Mouse (Mus musculus): ENCODE results near the gene Enpp7. TPM values are rescaled to one million over a fixed set of nuclear protein-coding genes. Genes with fewer than 3 reads are reported as not detected.

The Enpp7 gene
- polyA plus RNA-seq, 1 experiment: 0.08 TPM

DNA sequence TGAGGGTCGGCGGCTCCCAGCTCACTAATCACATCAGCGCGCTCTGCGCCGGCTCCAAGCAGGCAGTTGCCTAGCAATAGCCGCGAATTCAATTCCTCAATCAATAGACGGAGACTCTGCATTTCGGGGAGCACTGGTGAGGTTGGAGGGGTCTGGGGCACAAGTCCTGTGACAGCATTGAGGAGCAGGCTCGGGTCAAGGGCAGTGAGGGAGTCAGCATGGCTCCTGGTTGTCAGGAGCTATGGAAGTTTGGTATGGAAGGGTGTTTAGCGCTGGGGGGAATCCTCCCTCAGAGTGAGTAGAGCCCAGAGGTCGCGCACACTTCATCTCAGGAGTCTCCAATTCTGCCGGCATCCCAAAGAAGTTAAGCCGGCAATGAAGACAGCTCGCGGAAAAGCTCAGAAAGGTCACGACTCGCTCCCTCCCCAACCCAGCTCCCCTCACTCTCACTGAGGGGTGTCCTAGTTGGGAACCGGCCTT is 47.7 kb downstream of the Enpp7 start:
- no peak for DNase-seq (ENCODE audit: low read depth)

DNA sequence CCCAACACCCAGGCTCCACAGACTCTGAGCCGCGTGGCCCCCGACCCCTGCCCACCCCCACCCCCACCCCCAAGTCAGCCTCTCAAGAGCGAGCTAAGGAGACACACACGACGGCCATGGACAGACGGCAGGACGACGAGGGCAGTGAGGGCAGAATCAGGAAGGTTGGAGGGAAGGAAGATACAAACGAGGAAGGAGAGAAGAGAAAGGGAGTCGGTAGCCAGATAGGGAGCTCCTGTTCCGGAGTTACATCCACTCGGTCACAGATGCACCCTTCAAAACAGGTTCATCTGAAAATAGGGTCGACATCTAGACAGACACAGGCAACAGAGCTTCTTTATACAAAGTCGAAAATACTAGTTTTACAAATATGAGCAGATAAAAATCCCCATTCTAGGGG is 48.5 kb downstream of the Enpp7 start:
- no peak for DNase-seq (ENCODE audit: low read depth)

DNA sequence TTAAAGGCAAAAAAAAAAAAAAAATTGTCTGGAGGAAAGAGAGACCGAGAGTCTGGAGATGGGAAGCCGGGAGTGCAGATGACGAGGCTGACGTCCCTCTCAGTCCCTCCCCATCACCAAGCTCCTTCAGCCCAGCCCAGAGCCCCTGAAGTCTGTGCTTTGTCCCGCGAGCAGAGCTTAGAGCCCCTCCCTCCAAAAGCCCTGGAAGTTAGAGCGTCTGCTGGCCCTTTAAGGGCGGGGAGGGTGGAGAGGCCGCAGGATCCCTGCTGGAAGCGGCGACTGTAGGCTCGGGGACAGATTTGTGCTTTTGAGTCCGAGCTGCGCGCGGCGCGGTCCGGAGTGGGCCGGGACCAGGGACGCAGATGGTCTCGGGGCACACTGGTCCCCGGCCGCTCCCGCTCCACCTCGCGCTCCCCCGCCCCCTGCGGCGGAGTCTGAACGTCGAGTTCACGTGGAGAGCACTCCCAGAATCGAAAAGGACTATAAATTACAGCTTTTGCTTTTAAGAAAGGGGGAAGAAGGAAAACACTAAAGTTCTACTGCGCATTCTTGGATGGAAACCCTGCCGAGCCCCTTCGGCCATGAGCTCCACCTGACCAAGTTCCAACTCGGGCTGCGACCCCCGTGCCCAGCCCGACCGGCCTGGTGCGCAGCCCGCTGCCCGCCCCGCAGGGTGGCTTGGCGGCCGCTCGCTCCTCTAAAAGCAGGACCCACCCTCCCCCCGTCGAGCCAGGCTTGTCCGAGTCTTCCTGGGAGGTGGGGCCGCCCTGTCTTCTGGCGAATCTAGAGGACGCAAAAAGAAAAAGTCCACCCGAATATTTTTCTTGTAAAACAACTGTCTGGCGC is 49.2 kb downstream of the Enpp7 start:
- no peak for DNase-seq (ENCODE audit: low read depth)

DNA sequence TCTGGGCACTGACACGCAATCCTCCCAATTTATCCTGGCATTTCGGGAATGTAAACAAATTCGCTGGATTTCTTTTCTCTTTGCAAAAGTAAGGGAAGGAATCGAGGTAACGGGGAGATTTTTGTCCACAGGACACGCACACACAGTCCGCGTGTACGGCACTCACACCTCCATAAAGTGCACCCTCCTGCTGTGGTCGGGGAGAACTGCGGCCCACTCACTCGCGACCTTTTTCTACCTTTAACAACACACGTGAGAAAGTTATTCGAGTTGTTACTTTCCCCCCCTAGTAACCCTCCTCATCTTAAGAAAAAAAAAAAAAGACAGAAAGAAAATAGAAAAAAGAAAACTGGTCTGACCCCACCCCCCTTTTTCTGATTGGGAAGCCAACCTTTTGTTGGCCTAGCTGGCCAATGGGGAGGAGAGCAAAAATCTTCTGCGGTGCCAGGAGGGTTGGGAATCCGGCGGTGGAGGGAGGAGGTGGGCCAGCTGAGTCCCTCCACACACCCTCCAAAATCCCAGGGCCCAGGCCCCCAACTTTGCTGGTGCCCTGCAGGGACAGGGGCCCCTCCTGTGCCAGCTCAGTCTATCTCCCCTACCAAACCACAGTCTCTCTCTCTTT is 49.9 kb downstream of the Enpp7 start:
- DNase-seq (ENCODE audit: low read depth): no peak

DNA sequence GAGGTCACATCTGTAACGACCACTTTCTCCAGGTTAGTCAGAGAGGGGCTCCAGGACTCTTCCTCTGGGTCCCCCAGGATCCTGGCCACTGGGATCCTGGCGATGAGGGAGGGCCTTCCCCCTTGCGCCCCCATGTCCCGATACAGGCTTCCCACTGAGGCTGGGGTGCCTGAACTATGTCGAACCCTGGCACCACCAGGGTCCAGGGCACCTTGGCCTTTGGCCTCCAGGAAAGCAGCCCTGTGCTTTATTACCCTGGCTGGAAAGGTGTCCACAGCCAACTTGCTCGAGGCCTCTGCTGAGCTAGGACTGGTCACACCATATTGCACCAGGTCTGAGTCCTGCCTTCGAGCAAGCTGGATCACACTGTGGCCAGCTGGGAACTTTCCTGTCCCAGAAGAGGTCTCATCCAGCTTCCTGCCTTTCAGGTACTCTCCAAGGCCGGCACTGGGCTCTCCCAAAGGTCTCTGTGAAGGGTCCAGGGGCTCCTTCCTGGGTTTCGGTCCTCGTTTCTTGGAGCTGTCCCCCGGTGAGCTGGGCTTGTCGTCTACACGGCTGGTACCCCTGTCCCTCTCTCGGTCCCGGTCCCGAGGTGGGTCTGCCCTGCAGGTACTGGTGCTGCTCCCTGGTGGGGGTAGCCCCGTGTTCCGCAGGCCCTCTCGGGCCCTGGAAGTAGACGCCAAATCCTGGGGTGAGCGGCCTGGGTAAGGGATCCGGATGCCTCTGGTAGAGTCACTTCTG is 50.9 kb downstream of the Enpp7 start:
- DNase-seq (ENCODE audit: low read depth): no peak

DNA sequence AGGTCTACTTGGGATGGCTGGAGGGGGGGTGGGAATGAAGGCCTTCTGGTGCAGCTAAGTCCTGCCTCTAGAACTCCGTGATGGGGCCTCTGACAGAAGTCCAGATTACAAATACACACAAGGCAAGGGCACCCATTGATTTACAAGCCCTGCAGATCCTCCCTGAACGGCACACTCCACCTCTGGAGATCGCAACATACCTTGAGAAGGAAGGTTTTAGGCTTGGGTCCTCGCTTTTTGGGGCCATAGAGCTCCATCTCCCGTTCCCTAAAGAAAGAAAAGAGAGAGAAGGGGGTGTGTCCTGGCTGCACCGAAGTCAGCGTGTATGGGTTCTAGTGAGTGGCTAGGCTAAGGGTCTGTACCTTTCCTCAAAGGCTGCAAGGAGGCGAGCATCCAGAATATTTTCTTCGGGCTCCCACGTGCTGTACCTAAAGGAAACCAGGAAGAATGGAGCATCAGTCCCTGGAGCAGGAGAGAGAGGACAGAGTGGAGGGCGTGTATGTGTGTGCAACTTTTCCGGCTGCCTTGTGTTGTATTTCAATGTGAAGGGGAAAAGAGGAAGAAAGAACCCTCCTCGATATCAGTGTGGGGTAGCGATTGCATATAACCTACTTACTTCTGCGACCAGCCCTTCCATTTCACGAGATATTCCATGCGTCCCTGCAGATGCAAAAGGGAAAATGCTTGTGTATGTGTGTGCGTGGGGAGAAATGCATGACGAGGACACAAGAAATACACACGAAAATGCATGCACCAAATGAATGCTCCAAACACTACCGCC is 51.9 kb downstream of the Enpp7 start:
- no peak for DNase-seq (ENCODE audit: low read depth)

DNA sequence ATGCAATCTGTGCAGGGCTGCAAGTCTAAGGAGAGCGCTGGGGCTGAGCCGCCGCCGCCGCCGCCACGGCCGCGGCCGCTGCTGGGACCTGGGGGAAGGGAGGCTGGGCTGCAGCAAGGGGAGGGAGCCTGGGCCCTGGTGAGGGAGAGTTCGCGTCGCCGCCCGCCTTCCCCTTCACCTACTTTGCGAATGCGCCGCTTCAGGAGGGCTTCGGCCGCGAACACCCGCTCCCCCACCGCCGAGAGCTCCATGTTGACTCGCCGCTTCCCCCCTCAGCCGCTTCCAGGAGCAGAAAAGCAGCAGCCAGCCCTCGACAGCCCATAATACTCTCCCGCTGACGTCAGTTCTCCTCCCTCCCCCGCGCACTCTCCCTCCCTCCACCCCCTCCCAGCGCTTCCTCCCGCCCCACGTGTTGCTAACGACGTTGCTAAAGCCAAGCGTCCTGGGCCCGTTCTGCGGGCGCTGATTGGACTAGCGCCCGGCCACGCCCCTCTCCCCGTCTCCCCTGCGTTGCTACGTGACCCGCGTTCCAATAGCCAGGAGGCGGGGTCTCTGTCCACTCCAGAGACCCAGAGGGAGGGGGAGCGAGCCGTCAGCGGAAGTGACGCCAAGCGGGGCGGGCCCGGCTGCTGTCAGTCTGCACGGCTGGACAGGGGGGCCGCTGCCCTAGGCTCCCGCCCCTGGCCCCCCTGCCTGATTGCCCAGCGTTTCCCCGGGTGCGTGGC is 52.8 kb downstream of the Enpp7 start, which contains the start of gene Cbx8:
Cbx8 (minus strand) TSS at position 370 of the 725 bp plus-strand sequence.
- no peak for DNase-seq (ENCODE audit: low read depth)

DNA sequence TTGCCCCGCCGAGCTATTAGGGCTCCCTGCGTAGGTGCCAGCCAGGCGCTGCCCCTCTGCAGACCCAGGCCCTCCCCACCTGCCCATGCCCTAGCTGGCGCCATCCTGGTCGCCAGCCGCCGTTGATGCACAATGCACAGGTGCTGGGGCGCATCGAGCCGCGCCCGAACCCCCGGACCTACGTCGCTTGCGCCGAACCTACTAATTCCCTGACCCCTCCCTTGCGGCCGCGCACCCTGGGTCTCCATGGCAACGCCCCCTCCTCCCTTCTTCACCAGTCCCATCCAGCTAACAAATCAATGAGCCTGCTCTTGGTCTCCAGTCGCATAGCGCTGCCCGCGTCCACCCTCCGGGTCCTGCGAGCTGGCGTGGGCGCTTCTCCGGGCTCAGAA is 53.3 kb downstream of the Enpp7 start:
- no peak for DNase-seq (ENCODE audit: low read depth)

DNA sequence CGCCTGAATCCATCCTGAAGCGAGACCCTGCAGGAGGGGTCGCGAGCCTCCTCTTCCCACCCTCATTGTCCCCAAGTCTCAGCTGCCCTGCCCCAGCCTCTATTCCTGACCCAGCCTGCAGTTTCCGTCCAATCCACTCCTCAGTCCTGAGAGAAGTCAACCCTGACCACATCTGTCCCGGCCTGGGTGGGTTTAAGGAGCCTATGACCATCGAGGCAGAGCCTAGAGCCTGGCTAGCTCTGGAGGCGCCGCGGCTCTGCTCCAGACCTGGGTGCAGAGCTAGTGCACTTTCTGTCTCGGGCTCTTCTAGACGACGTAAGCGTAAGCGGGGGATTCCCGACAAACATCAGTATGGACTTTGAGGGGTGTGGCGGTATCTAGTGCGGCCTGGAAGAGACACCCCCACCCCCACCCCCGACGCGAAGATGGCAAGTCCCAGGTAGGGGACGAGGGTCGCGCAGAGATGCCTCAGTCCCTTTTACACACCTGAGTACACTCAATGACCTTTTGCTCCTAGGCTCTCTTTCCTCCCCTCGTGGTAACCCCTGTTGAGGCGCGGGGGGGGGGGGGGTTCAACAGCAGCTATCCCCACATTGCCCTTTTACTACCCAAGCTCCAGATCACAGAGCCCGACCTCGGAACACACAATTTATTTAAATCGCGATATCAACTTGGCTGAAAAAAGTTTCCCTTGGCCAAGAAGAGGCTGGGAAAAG is 53.9 kb downstream of the Enpp7 start:
- DNase-seq (ENCODE audit: low read depth): no peak

Other genes with a start within 250 kb of the Enpp7 start
- 9.8 and 12.4 TPM in 2 replicates for gene Rbfox3, start 76.6 kb upstream of the Enpp7 start, polyA plus RNA-seq (2012; rRNA removed)
- 2.9 TPM in 2 replicates for gene Cbx2, start 34.8 kb downstream of the Enpp7 start, polyA plus RNA-seq (2012; rRNA removed)
- 3.8 and 5.0 TPM in 2 replicates for gene Cbx8, start 52.8 kb downstream of the Enpp7 start, polyA plus RNA-seq (2012; rRNA removed)
- gene Cbx4, start 98.0 kb downstream of the Enpp7 start, polyA plus RNA-seq (2012; rRNA removed): 13.2 and 13.3 TPM in 2 replicates
- gene Tbc1d16, start 240.3 kb downstream of the Enpp7 start, polyA plus RNA-seq (2012; rRNA removed): 10.5 and 10.6 TPM in 2 replicates
- 2.0 and 4.1 TPM in 2 replicates for gene Ccdc40, start 240.4 kb downstream of the Enpp7 start, polyA plus RNA-seq (2012; rRNA removed)